Mouse (Mus musculus) bone marrow, adult 2 months (tissue): ENCODE measurements around the gene Adsl. TPM values are rescaled to one million over a fixed set of nuclear protein-coding genes. Genes with fewer than 3 reads are reported as not detected.

Experiments
- H3K27ac ChIP-seq: fragments of 200-500 bp; 2 replicates; pipeline ENCODE4 v1.5.1; 2012; ENCODE audit warnings: low read depth, mild to moderate bottlenecking, control low read depth, inconsistent platforms, low read length; ENCODE audit not compliant: control insufficient read depth, poor library complexity, insufficient read depth
- H3K4me1 ChIP-seq: fragments of 200-500 bp; 2 replicates; pipeline ENCODE4 v1.6.1; 2011; ENCODE audit warnings: low read length; ENCODE audit not compliant: control insufficient read depth, insufficient read depth
- H3K4me3 ChIP-seq: fragments of 200-500 bp; replicated peaks from 2 replicates; pipeline ENCODE3; 2011; ENCODE audit warnings: mild to moderate bottlenecking, low read depth, low read length, control low read depth; ENCODE audit not compliant: control insufficient read depth
- CTCF ChIP-seq: fragments of 200-500 bp; IDR thresholded peaks from 2 replicates; pipeline ENCODE4 v1.5.1; 2011; ENCODE audit warnings: low read length, control low read depth; ENCODE audit not compliant: control insufficient read depth, insufficient read depth
- POLR2A ChIP-seq: fragments of 200-500 bp; IDR thresholded peaks from 2 replicates; pipeline ENCODE4 v1.6.1; 2011; ENCODE audit warnings: low read depth, mild to moderate bottlenecking, control low read depth, low read length, borderline replicate concordance; ENCODE audit not compliant: control insufficient read depth
- WGBS: fragments of 180-500 bp; shearing (Covaris S2); methylation state at CpG from one replicate; pipeline ENCODE4 v1.1.7; 2018; 5-methylcytosine and 5-hydroxymethylcytosine counted together
- polyA plus RNA-seq: library from polyadenylated mRNA; stranded (reverse); fragments of >200 nt; gene quantifications from 2 replicates; pipeline ENCODE4 v1.2.4, GENCODE M21; 2011; ENCODE audit warnings: low replicate concordance; ENCODE audit not compliant: missing spikeins, insufficient read depth, insufficient read length

The Adsl gene
- polyA plus RNA-seq, 1 experiment: 11.1 TPM

DNA sequence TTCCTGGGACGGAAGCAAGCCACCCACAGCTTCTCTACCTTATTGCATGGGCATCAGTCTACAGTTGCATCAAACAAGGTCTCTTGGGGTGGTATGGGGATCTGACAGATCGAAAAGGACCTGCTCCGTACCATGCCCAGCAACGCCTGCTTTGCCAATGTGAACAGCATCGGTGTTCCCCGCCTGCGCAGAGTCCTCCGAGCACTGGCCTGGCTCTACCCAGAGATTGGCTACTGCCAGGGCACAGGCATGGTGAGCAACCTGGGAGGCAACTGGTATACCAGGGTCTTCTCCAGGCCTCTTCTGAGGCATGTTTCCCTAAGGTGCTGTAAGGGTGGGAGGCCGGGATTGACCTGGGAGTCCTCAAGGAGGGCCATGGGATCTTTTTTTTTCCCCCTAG is 59.0 kb downstream of the Adsl start:
- Histone ChIP-seq H3K27ac (no peak overlapping the region), H3K4me1 (no peaks in the 10 kb centered on the region), H3K4me3 (no peak overlapping the region)
- TF ChIP-seq CTCF (no peak), POLR2A (no peak)
- WGBS: 89% methylated on average over 9 of the region's 9 CpGs

DNA sequence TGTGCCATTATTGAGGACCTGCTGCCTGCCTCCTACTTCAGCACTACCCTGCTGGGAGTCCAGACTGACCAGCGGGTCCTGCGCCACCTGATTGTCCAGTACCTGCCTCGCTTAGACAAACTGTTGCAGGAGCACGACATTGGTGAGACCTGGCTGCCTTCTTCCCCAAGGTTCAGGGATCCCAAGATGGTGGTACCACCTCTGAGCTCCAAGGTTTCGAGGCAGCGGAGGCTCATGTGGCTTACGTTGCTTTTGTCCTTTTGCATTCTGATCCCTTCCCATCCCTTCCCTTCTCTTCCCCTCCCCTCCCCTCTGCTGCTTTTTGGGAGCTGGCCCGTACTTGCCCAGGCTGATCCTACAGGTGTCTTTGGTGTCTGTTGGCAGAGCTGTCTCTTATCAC is 59.6 kb downstream of the Adsl start:
- H3K4me3 ChIP-seq: no peak overlapping the region
- H3K27ac ChIP-seq: no peak overlapping the region
- TF ChIP-seq CTCF: no peak
- no peak for TF ChIP-seq POLR2A
- H3K4me1 ChIP-seq: no peaks in the 10 kb centered on the region
- 89% methylated on average over 8 of the region's 8 CpGs for WGBS

DNA sequence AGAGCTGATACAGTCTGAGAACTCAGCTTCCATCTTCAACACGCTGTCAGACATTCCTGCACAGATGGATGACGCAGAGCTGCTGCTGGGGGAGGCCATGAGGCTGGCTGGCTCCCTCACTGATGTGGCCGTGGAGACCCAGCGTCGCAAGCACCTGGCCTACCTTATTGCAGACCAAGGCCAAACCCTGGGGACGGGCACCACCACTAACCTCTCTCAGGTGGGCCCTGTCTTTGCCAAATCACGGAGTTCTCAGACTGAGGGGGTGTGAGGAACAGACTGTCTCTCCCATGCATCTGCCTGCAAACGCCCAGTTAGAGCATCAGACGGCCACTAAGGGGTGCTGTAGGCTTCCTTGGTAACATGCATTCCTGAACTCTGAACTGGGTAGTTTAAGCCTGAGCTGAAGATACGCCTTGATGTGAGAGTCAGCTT is 60.4 kb downstream of the Adsl start:
- 80% methylated on average over 10 of the region's 10 CpGs for WGBS
- TF ChIP-seq POLR2A (no peak), CTCF (peak; percentile 70)
- H3K4me1 ChIP-seq: no peaks in the 10 kb centered on the region
- no peak overlapping the region for H3K27ac ChIP-seq
- no peak overlapping the region for H3K4me3 ChIP-seq

GRCm38 (mm10) chr15:81010114-81010513 is 61.8 kb downstream of the Adsl start:
- 84% methylated on average over 7 of the region's 7 CpGs for WGBS

DNA sequence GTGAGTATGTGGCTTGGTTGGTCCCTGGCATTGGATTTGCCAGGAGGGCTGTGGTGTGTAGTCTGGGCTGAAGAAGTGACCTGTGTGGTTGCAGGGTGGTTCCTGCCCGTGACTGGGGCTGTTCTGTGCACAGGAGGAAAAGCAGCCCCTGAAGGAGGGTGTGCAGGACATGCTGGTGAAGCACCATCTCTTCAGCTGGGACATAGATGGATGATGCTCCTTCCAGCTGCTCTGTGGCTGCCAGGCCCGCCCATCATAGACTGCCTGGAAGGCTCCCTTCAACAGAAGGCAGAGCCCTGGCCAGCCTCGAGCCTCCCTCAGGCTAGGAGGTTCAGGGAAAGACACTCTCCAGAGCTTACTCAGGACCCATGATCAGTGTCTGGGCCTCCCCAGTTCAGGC is 63.2 kb downstream of the Adsl start:
- H3K4me1 ChIP-seq: no peaks in the 10 kb centered on the region
- no peak overlapping the region for H3K4me3 ChIP-seq
- no peak for TF ChIP-seq POLR2A
- no peak for TF ChIP-seq CTCF
- H3K27ac ChIP-seq: no peak overlapping the region
- 72% methylated on average over 3 of the region's 3 CpGs for WGBS

More at GRCm38 (mm10) chr15:81010114-81010513, 61.8 kb downstream of the Adsl start:
- no peak overlapping the region for H3K4me3 ChIP-seq
- H3K27ac ChIP-seq: no peak overlapping the region
- H3K4me1 ChIP-seq: no peaks in the 10 kb centered on the region
- TF ChIP-seq CTCF: no peak

- 86% methylated on average over 4 of the region's 4 CpGs for WGBS
- no peak overlapping the region for H3K4me3 ChIP-seq
- no peak for TF ChIP-seq POLR2A
- TF ChIP-seq CTCF: no peak
- H3K4me1 ChIP-seq: no peaks in the 10 kb centered on the region
- no peak overlapping the region for H3K27ac ChIP-seq
These were observed 64.1 kb downstream of the Adsl start for GRCm38 (mm10) chr15:81012359-81012758.

GRCm38 (mm10) chr15:81013186-81013585 is 64.9 kb downstream of the Adsl start:
- TF ChIP-seq CTCF (no peak), POLR2A (no peak)
- 91% methylated on average over 7 of the region's 7 CpGs for whole genome bisulfite sequencing
- no peak overlapping the region for H3K4me3 ChIP-seq
- no peak overlapping the region for H3K27ac ChIP-seq
- H3K4me1 ChIP-seq: no peaks in the 10 kb centered on the region

DNA sequence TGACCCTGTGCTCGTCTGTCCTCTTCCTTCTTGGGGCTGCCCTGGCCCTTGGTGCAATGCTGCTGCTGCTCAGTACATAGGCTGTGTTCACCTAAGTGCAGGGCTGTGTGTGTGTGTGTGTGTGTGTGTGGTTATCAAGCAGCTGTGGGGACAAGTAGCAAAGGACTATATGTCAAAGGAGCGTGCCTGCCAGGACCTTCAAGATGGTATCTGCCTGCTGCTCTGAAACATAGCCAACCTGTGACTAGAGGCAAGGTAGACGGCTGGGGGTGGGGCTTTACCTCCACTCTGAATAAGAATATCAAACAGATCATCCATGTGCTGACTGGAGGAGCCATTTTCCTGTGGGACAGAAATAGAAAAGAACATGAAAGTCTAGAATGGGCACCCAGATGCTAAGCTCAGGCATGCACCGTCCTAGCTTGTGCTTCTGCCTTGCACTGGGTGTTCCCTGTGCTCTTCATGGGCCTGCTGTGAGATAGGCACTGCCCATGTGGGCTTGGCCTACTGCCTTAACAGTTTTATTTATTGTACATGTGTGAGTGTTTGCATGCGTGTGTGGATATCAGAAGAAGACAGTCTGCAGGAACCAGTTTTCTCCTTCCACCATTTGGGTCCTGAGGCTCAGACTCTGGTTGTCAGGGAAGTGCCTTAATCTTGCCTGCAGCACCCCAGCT is 66.9 kb downstream of the Adsl start:
- H3K4me1 ChIP-seq: no peaks in the 10 kb centered on the region; the same call in 1 of the 2 replicates
- no peak for TF ChIP-seq POLR2A
- TF ChIP-seq CTCF: no peak
- H3K4me3 ChIP-seq: no peak overlapping the region
- no peak overlapping the region for H3K27ac ChIP-seq
- 72% methylated on average over 5 of the region's 5 CpGs for WGBS

- peaks cover 4% of the 10 kb centered on the region for H3K4me1 ChIP-seq
These were observed 68.2 kb downstream of the Adsl start for GRCm38 (mm10) chr15:81016488-81016887.

More at GRCm38 (mm10) chr15:81016488-81016887, 68.2 kb downstream of the Adsl start:
- H3K4me3 ChIP-seq: no peak overlapping the region
- 89% methylated on average over 10 of the region's 10 CpGs for WGBS
- no peak overlapping the region for H3K27ac ChIP-seq
- TF ChIP-seq POLR2A (no peak), CTCF (no peak)
